Mouse (Mus musculus): ENCODE measurements at regions not wholly inside any gene's neighbourhood (a gene's known extent, or its start where the extent isn't known, plus 50 kb on each side); places are given as distances from the start of the nearest gene placed in this dataset.

GRCm38 (mm10) chr9:56547291-56547977, 129.0 kb downstream of the Hmg20a start:
- no peak overlapping the region for H3K9ac ChIP-seq
- ATAC-seq (ENCODE audit: low FRiP score), result no peak
- H3K27ac ChIP-seq, result peak overlapping the region; percentile 44; the same call in 1 of the 2 replicates
- no peak overlapping the region for H3K4me2 ChIP-seq
- 0 out of 2 replicates have a peak, but pooled peaks cover 3% of the 10 kb centered on the region for H3K27me3 ChIP-seq
- peaks cover 16% of the 10 kb centered on the region for H3K4me1 ChIP-seq (replicated peaks)
- no peak overlapping the region for H3K4me3 ChIP-seq
- H3K9me3 ChIP-seq, result no peaks in the 10 kb centered on the region
- WGBS, result 41% methylated on average over 9 of the region's 9 CpGs
- H3K36me3 ChIP-seq, result no peaks in the 10 kb centered on the region

GRCm38 (mm10) chr9:56549774-56550173, 131.4 kb downstream of the Hmg20a start:
- H3K4me3 ChIP-seq, result no peak overlapping the region
- H3K4me2 ChIP-seq, result no peak overlapping the region
- WGBS, result 82% methylated on average over 8 of the region's 8 CpGs
- no peak overlapping the region for H3K27ac ChIP-seq
- 0 out of 2 replicates have a peak, but pooled peaks cover 3% of the 10 kb centered on the region for H3K27me3 ChIP-seq
- no peaks in the 10 kb centered on the region for H3K9me3 ChIP-seq
- H3K4me1 ChIP-seq (replicated peaks), result peaks cover 33% of the 10 kb centered on the region
- H3K36me3 ChIP-seq, result no peaks in the 10 kb centered on the region
- ATAC-seq (ENCODE audit: low FRiP score), result no peak
- H3K9ac ChIP-seq, result no peak overlapping the region

- no peak overlapping the region for H3K9ac ChIP-seq
- no peaks in the 10 kb centered on the region for H3K9me3 ChIP-seq
- H3K4me1 ChIP-seq (replicated peaks), result peaks cover 33% of the 10 kb centered on the region
- H3K36me3 ChIP-seq, result no peaks in the 10 kb centered on the region
- WGBS, result 80% methylated on average over 4 of the region's 4 CpGs
- no peak for ATAC-seq (ENCODE audit: low FRiP score)
- H3K27me3 ChIP-seq, result 0 out of 2 replicates have a peak, but pooled peaks cover 3% of the 10 kb centered on the region
- no peak overlapping the region for H3K4me2 ChIP-seq
- no peak overlapping the region for H3K27ac ChIP-seq
- no peak overlapping the region for H3K4me3 ChIP-seq
These were observed 131.8 kb downstream of the Hmg20a start for GRCm38 (mm10) chr9:56550178-56550577.

GRCm38 (mm10) chr9:56551376-56552186, 133.2 kb downstream of the Hmg20a start:
- Histone ChIP-seq H3K4me3 (no peak overlapping the region), H3K36me3 (no peaks in the 10 kb centered on the region), H3K27ac (peak overlapping the region; percentile 3; the same call in 1 of the 2 replicates), H3K9me3 (no peaks in the 10 kb centered on the region), H3K9ac (no peak overlapping the region), H3K4me1 (replicated peaks) (peaks cover 33% of the 10 kb centered on the region), H3K27me3 (0 out of 2 replicates have a peak, but pooled peaks cover 2% of the 10 kb centered on the region), H3K4me2 (no peak overlapping the region)
- ATAC-seq (ENCODE audit: low FRiP score), result peak; percentile 36; the same call in 1 of the 2 replicates
- 62% methylated on average over 11 of the region's 11 CpGs for WGBS

- 67% methylated on average over 6 of the region's 6 CpGs for WGBS
- Histone ChIP-seq H3K4me2 (no peak overlapping the region), H3K9ac (no peak overlapping the region), H3K36me3 (no peaks in the 10 kb centered on the region), H3K27ac (peak overlapping the region; percentile 3; the same call in 1 of the 2 replicates), H3K9me3 (no peaks in the 10 kb centered on the region), H3K4me3 (no peak overlapping the region), H3K4me1 (replicated peaks) (peaks cover 36% of the 10 kb centered on the region), H3K27me3 (0 out of 2 replicates have a peak, but pooled peaks cover 2% of the 10 kb centered on the region)
- ATAC-seq (ENCODE audit: low FRiP score), result no peak
These were observed 133.8 kb downstream of the Hmg20a start for GRCm38 (mm10) chr9:56552187-56552686.

- ATAC-seq (ENCODE audit: low FRiP score), result peak; percentile 37; the same call in 1 of the 2 replicates
These were observed 134.4 kb downstream of the Hmg20a start for GRCm38 (mm10) chr9:56552766-56553165.

GRCm38 (mm10) chr9:56553626-56554025, 135.2 kb downstream of the Hmg20a start:
- 0 out of 2 replicates have a peak, but pooled peaks cover 2% of the 10 kb centered on the region for H3K27me3 ChIP-seq
- 48% methylated on average over 13 of the region's 13 CpGs for WGBS
- H3K4me3 ChIP-seq, result no peak overlapping the region
- H3K27ac ChIP-seq, result peak overlapping the region; percentile 62
- H3K36me3 ChIP-seq, result no peaks in the 10 kb centered on the region
- peaks cover 39% of the 10 kb centered on the region for H3K4me1 ChIP-seq (replicated peaks)
- no peaks in the 10 kb centered on the region for H3K9me3 ChIP-seq
- H3K4me2 ChIP-seq, result no peak overlapping the region
- no peak for ATAC-seq (ENCODE audit: low FRiP score)
- no peak overlapping the region for H3K9ac ChIP-seq

More at GRCm38 (mm10) chr9:56552766-56553165, 134.4 kb downstream of the Hmg20a start:
- Histone ChIP-seq H3K27ac (no peak overlapping the region), H3K4me2 (no peak overlapping the region), H3K9ac (no peak overlapping the region), H3K9me3 (no peaks in the 10 kb centered on the region), H3K4me1 (replicated peaks) (peaks cover 37% of the 10 kb centered on the region), H3K36me3 (no peaks in the 10 kb centered on the region), H3K4me3 (no peak overlapping the region), H3K27me3 (0 out of 2 replicates have a peak, but pooled peaks cover 2% of the 10 kb centered on the region)
- 4% methylated on average over 1 of the region's 1 CpGs for WGBS

- no peak overlapping the region for H3K4me3 ChIP-seq
- peaks cover 39% of the 10 kb centered on the region for H3K4me1 ChIP-seq (replicated peaks)
- no peak overlapping the region for H3K9ac ChIP-seq
- no peaks in the 10 kb centered on the region for H3K36me3 ChIP-seq
- 49% methylated on average over 6 of the region's 6 CpGs for WGBS
- H3K4me2 ChIP-seq, result no peak overlapping the region
- peak overlapping the region; percentile 62 for H3K27ac ChIP-seq
- no peak for ATAC-seq (ENCODE audit: low FRiP score)
- H3K27me3 ChIP-seq, result 0 out of 2 replicates have a peak, but pooled peaks cover 2% of the 10 kb centered on the region
- no peaks in the 10 kb centered on the region for H3K9me3 ChIP-seq
These were observed 135.7 kb downstream of the Hmg20a start for GRCm38 (mm10) chr9:56554096-56554495.

- whole genome bisulfite sequencing, result 15% methylated on average over 2 of the region's 2 CpGs
- Histone ChIP-seq H3K36me3 (no peaks in the 10 kb centered on the region), H3K4me2 (no peak overlapping the region), H3K9me3 (no peaks in the 10 kb centered on the region), H3K27ac (no peak overlapping the region), H3K4me3 (no peak overlapping the region), H3K9ac (peak overlapping the region; percentile 35; the same call in 1 of the 2 replicates), H3K4me1 (replicated peaks) (peaks cover 34% of the 10 kb centered on the region), H3K27me3 (0 out of 2 replicates have a peak, but pooled peaks cover 2% of the 10 kb centered on the region)
- no peak for ATAC-seq (ENCODE audit: low FRiP score)
These were observed 141.3 kb downstream of the Hmg20a start for GRCm38 (mm10) chr9:56559618-56560144.

GRCm38 (mm10) chr9:56562440-56562839, 144.0 kb downstream of the Hmg20a start:
- H3K27ac ChIP-seq, result no peak overlapping the region
- ATAC-seq (ENCODE audit: low FRiP score), result no peak
- no peaks in the 10 kb centered on the region for H3K9me3 ChIP-seq
- 64% methylated on average over 7 of the region's 7 CpGs for WGBS
- no peaks in the 10 kb centered on the region for H3K36me3 ChIP-seq
- H3K4me2 ChIP-seq, result no peak overlapping the region
- H3K4me1 ChIP-seq (replicated peaks), result peaks cover 29% of the 10 kb centered on the region
- no peaks in the 10 kb centered on the region for H3K27me3 ChIP-seq
- no peak overlapping the region for H3K9ac ChIP-seq
- no peak overlapping the region for H3K4me3 ChIP-seq

GRCm38 (mm10) chr9:56564048-56564737, 145.8 kb downstream of the Hmg20a start:
- Histone ChIP-seq H3K4me3 (no peak overlapping the region), H3K9ac (no peak overlapping the region), H3K9me3 (no peaks in the 10 kb centered on the region), H3K36me3 (no peaks in the 10 kb centered on the region), H3K4me1 (replicated peaks) (peaks cover 24% of the 10 kb centered on the region), H3K4me2 (no peak overlapping the region), H3K27ac (peak overlapping the region; percentile 30), H3K27me3 (no peaks in the 10 kb centered on the region)
- WGBS, result 14% methylated on average over 11 of the region's 11 CpGs
- ATAC-seq (ENCODE audit: low FRiP score), result no peak

Measured in hindbrain, embryonic 13.5 days (tissue).